Mouse (Mus musculus) bone marrow macrophage, adult 2 months (primary cell): ENCODE data around the gene Gm49359.
"Not testable (repeated sequence)": the region's sequence is repeated elsewhere in the genome, so short reads cannot be mapped to it uniquely, and the experiment has no call there.

Experiments
- CTCF ChIP-seq: IDR thresholded peaks from 2 replicates; pipeline ENCODE4 v1.5.1; 2012; ENCODE audit warnings: low read depth, mild to moderate bottlenecking, low read length, moderate library complexity
- POLR2A ChIP-seq: IDR thresholded peaks from 2 replicates; pipeline ENCODE4 v1.6.1; 2012; ENCODE audit warnings: mild to moderate bottlenecking, low read depth, low read length, borderline replicate concordance

DNA sequence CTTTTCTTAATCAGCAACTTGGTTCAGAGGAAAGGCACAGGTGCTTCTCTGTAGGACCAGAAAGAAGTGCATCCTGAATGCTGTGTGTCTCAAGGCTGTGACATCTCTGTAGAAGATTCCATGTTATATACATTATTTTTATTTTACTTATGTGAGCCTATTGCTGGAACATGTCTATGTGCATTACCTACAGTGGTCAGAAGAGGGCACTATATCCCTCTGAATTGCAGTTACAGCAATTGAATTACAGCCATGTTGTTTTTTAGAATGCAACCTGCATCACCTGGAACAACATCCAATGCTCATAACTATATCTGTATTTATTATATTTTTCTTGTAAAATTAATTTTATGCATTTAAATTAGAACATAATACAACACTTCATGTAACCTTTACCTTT is 3.3 kb upstream of the Gm49359 start:
- not testable (repeated sequence) for TF ChIP-seq CTCF, POLR2A
